Mouse (Mus musculus) hindbrain, embryonic 10.5 days (tissue): ENCODE results near the gene Slc25a28. TPM values are rescaled to one million over a fixed set of nuclear protein-coding genes. Genes with fewer than 3 reads are reported as not detected.

ENCODE experiments used
- DNase-seq: peaks from one replicate; pipeline ENCODE4 v3.0.0-alpha.2; 2017; ENCODE audit warnings: low spot score
- H3K27ac ChIP-seq: fragments of 300-500 bp; sonication (generic); 2 replicates; pipeline ENCODE4 v1.5.1; 2016; ENCODE audit warnings: mild to moderate bottlenecking, moderate library complexity
- H3K27me3 ChIP-seq: fragments of 300-500 bp; sonication (generic); 2 replicates; pipeline ENCODE4 v1.6.1; 2016; ENCODE audit warnings: mild to moderate bottlenecking; ENCODE audit not compliant: poor library complexity, insufficient read depth, severe bottlenecking
- H3K36me3 ChIP-seq: fragments of 300-500 bp; sonication (generic); 2 replicates; pipeline ENCODE4 v1.6.1; 2016; ENCODE audit warnings: mild to moderate bottlenecking, moderate library complexity
- H3K4me1 ChIP-seq: fragments of 300-500 bp; sonication (generic); replicated peaks from 2 replicates; pipeline ENCODE4 v1.6.1; 2016; ENCODE audit warnings: mild to moderate bottlenecking
- H3K4me3 ChIP-seq: fragments of 300-500 bp; sonication (generic); 2 replicates; pipeline ENCODE4 v1.5.1; 2016; ENCODE audit warnings: mild to moderate bottlenecking, moderate library complexity
- H3K9me3 ChIP-seq: fragments of 300-500 bp; sonication (generic); 2 replicates; pipeline ENCODE4 v1.6.1; 2016; ENCODE audit warnings: mild to moderate bottlenecking, moderate library complexity
- WGBS: fragments of 180-500 bp; shearing (Covaris S2); methylation state at CpG from one replicate; pipeline ENCODE4 v1.1.7; 2016; 5-methylcytosine and 5-hydroxymethylcytosine counted together
- polyA plus RNA-seq: library from polyadenylated mRNA; unstranded; fragments of >200 nt; fragmentation: Nextera tagmentation; extraction: Ambion mirVana; gene quantifications from 2 replicates; pipeline ENCODE4 v1.2.1, GENCODE M21; 2016

Gene Slc25a28
- 9.2 and 12.3 TPM in 2 replicates for polyA plus RNA-seq

- WGBS: under 1% methylated on average over 79 of the region's 79 CpGs
- peak; percentile 98 for DNase-seq
- Histone ChIP-seq H3K4me3 (peak within 1 kb of the TSS; percentile 96), H3K36me3 (no peaks in the 10 kb centered on the region), H3K4me1 (peaks cover 29% of the 10 kb centered on the region), H3K27me3 (peaks cover 15% of the 10 kb centered on the region), H3K27ac (peak within 1 kb of the TSS; percentile 93), H3K9me3 (no peaks in the 10 kb centered on the region)
Observed at GRCm38 (mm10) chr19:43674730-43675524, at the start of gene Slc25a28. Gene Slc25a28, minus strand, starts transcription at chr19:43674881.

- peaks cover 15% of the 10 kb centered on the region for H3K4me1 ChIP-seq
- 94% methylated on average over 20 of the region's 20 CpGs for WGBS
- no peaks in the 10 kb centered on the region for H3K27me3 ChIP-seq
- no peaks in the 10 kb centered on the region for H3K9me3 ChIP-seq
- H3K4me3 ChIP-seq: no peak overlapping the region
- no peak overlapping the region for H3K27ac ChIP-seq
- no peak for DNase-seq
- H3K36me3 ChIP-seq: peaks cover 80% of the 10 kb centered on the region
Observed at GRCm38 (mm10) chr19:43724194-43724593, 49.5 kb upstream of the Slc25a28 start.

- H3K9me3 ChIP-seq: no peaks in the 10 kb centered on the region
- DNase-seq: no peak
- 89% methylated on average over 10 of the region's 10 CpGs for WGBS
- peaks cover 15% of the 10 kb centered on the region for H3K4me1 ChIP-seq
- no peaks in the 10 kb centered on the region for H3K27me3 ChIP-seq
- H3K27ac ChIP-seq: no peak overlapping the region
- H3K36me3 ChIP-seq: peaks cover 80% of the 10 kb centered on the region
- no peak overlapping the region for H3K4me3 ChIP-seq
Observed at GRCm38 (mm10) chr19:43723501-43723900, 48.8 kb upstream of the Slc25a28 start.

- Histone ChIP-seq H3K27me3 (no peaks in the 10 kb centered on the region), H3K4me3 (no peak overlapping the region), H3K9me3 (no peaks in the 10 kb centered on the region), H3K4me1 (peaks cover 15% of the 10 kb centered on the region), H3K27ac (no peak overlapping the region), H3K36me3 (peaks cover 80% of the 10 kb centered on the region)
- DNase-seq: no peak
- WGBS: 84% methylated on average over 8 of the region's 8 CpGs
Observed at GRCm38 (mm10) chr19:43722891-43723290, 48.2 kb upstream of the Slc25a28 start.

GRCm38 (mm10) chr19:43720061-43720460 is 45.4 kb upstream of the Slc25a28 start:
- no peak overlapping the region for H3K27ac ChIP-seq
- H3K36me3 ChIP-seq: peaks cover 70% of the 10 kb centered on the region
- H3K4me1 ChIP-seq: peaks cover 11% of the 10 kb centered on the region
- no peaks in the 10 kb centered on the region for H3K9me3 ChIP-seq
- no peak for DNase-seq
- 94% methylated on average over 11 of the region's 11 CpGs for WGBS
- no peaks in the 10 kb centered on the region for H3K27me3 ChIP-seq
- no peak overlapping the region for H3K4me3 ChIP-seq

GRCm38 (mm10) chr19:43711971-43712370 is 37.3 kb upstream of the Slc25a28 start:
- WGBS: 80% methylated on average over 5 of the region's 5 CpGs
- H3K9me3 ChIP-seq: no peaks in the 10 kb centered on the region

GRCm38 (mm10) chr19:43711159-43711916 is 36.7 kb upstream of the Slc25a28 start:
- Histone ChIP-seq H3K9me3 (no peaks in the 10 kb centered on the region), H3K36me3 (peaks cover 52% of the 10 kb centered on the region), H3K4me1 (no peaks in the 10 kb centered on the region; the same call in 1 of the 2 replicates), H3K4me3 (no peak overlapping the region), H3K27ac (no peak overlapping the region), H3K27me3 (no peaks in the 10 kb centered on the region)
- DNase-seq: no peak
- 64% methylated on average over 22 of the region's 22 CpGs for WGBS

More at GRCm38 (mm10) chr19:43711971-43712370, 37.3 kb upstream of the Slc25a28 start:
- no peaks in the 10 kb centered on the region; the same call in 1 of the 2 replicates for H3K4me1 ChIP-seq
- no peak overlapping the region for H3K27ac ChIP-seq
- no peaks in the 10 kb centered on the region for H3K27me3 ChIP-seq
- no peak for DNase-seq
- H3K36me3 ChIP-seq: peaks cover 50% of the 10 kb centered on the region
- no peak overlapping the region for H3K4me3 ChIP-seq

- Histone ChIP-seq H3K4me1 (no peaks in the 10 kb centered on the region; the same call in 1 of the 2 replicates), H3K9me3 (no peaks in the 10 kb centered on the region), H3K4me3 (no peak overlapping the region), H3K36me3 (peaks cover 58% of the 10 kb centered on the region), H3K27ac (no peak overlapping the region), H3K27me3 (no peaks in the 10 kb centered on the region)
- WGBS: 82% methylated on average over 8 of the region's 8 CpGs
- DNase-seq: no peak
Observed at GRCm38 (mm10) chr19:43709317-43709716, 34.6 kb upstream of the Slc25a28 start.

- Histone ChIP-seq H3K9me3 (no peaks in the 10 kb centered on the region), H3K4me1 (no peaks in the 10 kb centered on the region; the same call in 1 of the 2 replicates), H3K27me3 (no peaks in the 10 kb centered on the region), H3K27ac (no peak overlapping the region), H3K36me3 (peaks cover 62% of the 10 kb centered on the region), H3K4me3 (no peak overlapping the region)
- WGBS: 91% methylated on average over 7 of the region's 7 CpGs
- DNase-seq: no peak
Observed at GRCm38 (mm10) chr19:43708206-43708605, 33.5 kb upstream of the Slc25a28 start.

- no peak for DNase-seq
- Histone ChIP-seq H3K4me3 (no peak overlapping the region), H3K36me3 (peaks cover 81% of the 10 kb centered on the region), H3K9me3 (peaks cover 5% of the 10 kb centered on the region; the same call in 1 of the 2 replicates), H3K27me3 (no peaks in the 10 kb centered on the region), H3K4me1 (no peaks in the 10 kb centered on the region; the same call in 1 of the 2 replicates), H3K27ac (no peak overlapping the region)
- WGBS: 90% methylated on average over 17 of the region's 17 CpGs
Observed at GRCm38 (mm10) chr19:43704787-43705497, 30.3 kb upstream of the Slc25a28 start.

- 90% methylated on average over 11 of the region's 11 CpGs for WGBS
- Histone ChIP-seq H3K4me3 (no peak overlapping the region), H3K9me3 (peaks cover 5% of the 10 kb centered on the region; the same call in 1 of the 2 replicates), H3K4me1 (no peaks in the 10 kb centered on the region), H3K27ac (no peak overlapping the region), H3K27me3 (no peaks in the 10 kb centered on the region), H3K36me3 (peaks cover 87% of the 10 kb centered on the region)
- DNase-seq: no peak
Observed at GRCm38 (mm10) chr19:43704211-43704610, 29.5 kb upstream of the Slc25a28 start.

- no peak overlapping the region for H3K27ac ChIP-seq
- peaks cover 55% of the 10 kb centered on the region for H3K36me3 ChIP-seq
- H3K9me3 ChIP-seq: peaks cover 5% of the 10 kb centered on the region; the same call in 1 of the 2 replicates
- H3K27me3 ChIP-seq: no peaks in the 10 kb centered on the region
- WGBS: 83% methylated on average over 6 of the region's 6 CpGs
- H3K4me3 ChIP-seq: no peak overlapping the region
- DNase-seq: no peak
- H3K4me1 ChIP-seq: peaks cover 8% of the 10 kb centered on the region
Observed at GRCm38 (mm10) chr19:43699763-43700155, 25.1 kb upstream of the Slc25a28 start.
